In the genomic region with DNA sequence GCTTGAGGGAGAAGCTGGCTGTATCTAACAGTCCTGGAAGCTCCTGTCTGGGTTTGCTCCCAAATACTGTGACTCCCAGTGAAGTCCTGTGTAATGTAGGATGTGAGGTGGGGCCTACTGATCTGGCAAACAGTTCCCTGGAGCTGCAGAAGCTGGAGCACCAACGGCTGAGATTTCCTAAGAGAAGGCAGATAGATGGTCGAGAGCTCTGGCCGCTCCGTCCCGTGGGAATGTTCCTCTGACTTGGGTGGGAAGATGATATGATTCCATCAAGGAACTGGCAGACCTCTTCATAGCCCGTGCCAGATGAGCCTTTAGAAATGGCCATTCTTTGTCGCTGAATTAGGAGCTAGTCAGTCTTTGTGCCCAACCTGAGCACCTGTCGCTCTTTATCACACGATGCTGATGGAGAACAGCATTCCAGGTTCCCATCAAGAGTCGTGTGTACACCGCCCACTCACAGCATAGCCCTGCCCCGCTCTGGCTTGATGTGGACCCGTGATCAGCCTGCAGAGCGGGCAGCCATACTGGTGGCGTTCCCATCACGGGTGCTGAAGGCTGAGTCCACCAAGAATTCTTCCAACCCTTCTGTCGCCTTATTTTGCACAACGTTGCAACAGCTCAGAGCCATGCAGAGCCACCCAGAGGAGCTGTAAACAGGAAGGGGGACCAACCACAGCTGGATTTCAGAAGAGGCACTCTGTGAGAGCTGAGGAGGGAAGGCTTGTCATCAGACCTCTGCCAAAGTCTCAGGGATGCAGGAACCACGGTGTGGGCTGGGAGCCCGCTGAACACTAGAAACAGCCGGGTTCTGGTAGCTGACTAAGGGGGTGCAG, we compare ENCODE assay signal across 17 mouse cellular contexts.
DNase-seq lines count a peak whose midpoint lies in the region; ATAC-seq and TF ChIP-seq lines count a peak whose summit lies in the region.
"Had no signal": no experiment of that assay in that cellular context is flagged by ENCODE, and none has a peak within 500 bp of the region (broad histone marks: within the 10 kb centered on the region; RNA-seq: fewer than 3 reads in every experiment).

No protein-coding gene starts in this region.

- intact Hi-C loops in gastrocnemius, postnatal 36 days (cut with DNase I), result no loop called here

- peaks cover 3% of the 10 kb centered on the region; the same call in 1 of the 2 replicates for H3K36me3 ChIP-seq in embryonic facial prominence, embryonic 13.5 days
- peaks cover 44% of the 10 kb centered on the region for H3K36me3 ChIP-seq in megakaryocyte, embryonic 14.5 days (replicated peaks; ENCODE audit: low read length)
- H3K36me3 ChIP-seq: heart, embryonic 10.5 days; intestine, embryonic 15.5 days; neural tube, embryonic 13.5 days had no signal

- no peak overlapping the region for H3K4me2 ChIP-seq in embryonic facial prominence, embryonic 13.5 days
- H3K4me2 ChIP-seq: intestine, embryonic 15.5 days; neural tube, embryonic 13.5 days had no signal

- no peaks in the 10 kb centered on the region for H3K27me3 ChIP-seq in embryonic facial prominence, embryonic 13.5 days
- H3K27me3 ChIP-seq in megakaryocyte, embryonic 14.5 days (replicated peaks), result no peaks in the 10 kb centered on the region
- H3K27me3 ChIP-seq: intestine, embryonic 15.5 days; neural tube, embryonic 13.5 days had no signal

- no peak for DNase-seq in layer of hippocampus, adult 2 months (ENCODE audit: low spot score in 2 of 2)
- no peak for DNase-seq in layer of hippocampus, postnatal 14 days (ENCODE audit: low spot score in 2 of 2)
- DNase-seq in adrenal gland, postnatal 25 days, result no peak
- no peak for DNase-seq in gastrocnemius, postnatal 36 days
- DNase-seq: cerebellum, postnatal 25 days; heart, postnatal 4 days; kidney, postnatal 4 days; midbrain, embryonic 14.5 days; retina, postnatal 1 day had no signal

- H3K4me1 ChIP-seq in bone marrow, adult 2 months (ENCODE audit: control insufficient read depth, insufficient read depth, low read length), result peaks cover 9% of the 10 kb centered on the region
- peaks cover 73% of the 10 kb centered on the region for H3K4me1 ChIP-seq in embryonic facial prominence, embryonic 13.5 days
- H3K4me1 ChIP-seq in megakaryocyte, embryonic 14.5 days, result peaks cover 86% of the 10 kb centered on the region

- H3K9me3 ChIP-seq in embryonic facial prominence, embryonic 13.5 days, result no peaks in the 10 kb centered on the region
- no peaks in the 10 kb centered on the region for H3K9me3 ChIP-seq in megakaryocyte, embryonic 14.5 days
- H3K9me3 ChIP-seq: heart, embryonic 10.5 days; intestine, embryonic 15.5 days; neural tube, embryonic 13.5 days had no signal

- H3K4me3 ChIP-seq in layer of hippocampus, adult 2 months, result no peak overlapping the region
- no peak overlapping the region for H3K4me3 ChIP-seq in bone marrow, adult 2 months (replicated peaks; ENCODE audit: control insufficient read depth, low read depth, low read length)
- H3K4me3 ChIP-seq in embryonic facial prominence, embryonic 13.5 days, result no peak overlapping the region
- H3K4me3 ChIP-seq in megakaryocyte, embryonic 14.5 days (replicated peaks), result peak overlapping the region; percentile 60
- H3K4me3 ChIP-seq: heart, embryonic 10.5 days; intestine, embryonic 15.5 days; neural tube, embryonic 13.5 days had no signal

- ATAC-seq in embryonic facial prominence, embryonic 13.5 days (ENCODE audit: insufficient number of reproducible peaks, insufficient read depth, low FRiP score, low TSS enrichment, low read depth), result no peak
- ATAC-seq: CD4-positive, CD25-positive, alpha-beta regulatory T cell, adult 4 months; intestine, embryonic 15.5 days had no signal

- WGBS in bone marrow, adult 2 months, result 58% methylated on average over 21 of the region's 21 CpGs
- 85% methylated on average over 21 of the region's 21 CpGs for WGBS in embryonic facial prominence, embryonic 13.5 days

- peak overlapping the region; percentile 79 for H3K27ac ChIP-seq in layer of hippocampus, adult 2 months
- peak overlapping the region; percentile 15; the same call in 1 of the 2 replicates for H3K27ac ChIP-seq in bone marrow, adult 2 months (ENCODE audit: control insufficient read depth, insufficient read depth, low read depth, low read length, poor library complexity)
- H3K27ac ChIP-seq in embryonic facial prominence, embryonic 13.5 days, result peak overlapping the region; percentile 55
- H3K27ac ChIP-seq: intestine, embryonic 15.5 days; liver, embryonic 14.5 days; neural tube, embryonic 13.5 days had no signal

- TF ChIP-seq POLR2A in bone marrow, adult 2 months (IDR thresholded peaks at IDR 0.05; ENCODE audit: borderline replicate concordance, control insufficient read depth, low read depth, low read length), result no peak

- TF ChIP-seq CTCF in layer of hippocampus, adult 2 months (conservative IDR thresholded peaks at IDR 0.05), result no peak
- TF ChIP-seq CTCF in bone marrow, adult 2 months (IDR thresholded peaks at IDR 0.05; ENCODE audit: control insufficient read depth, insufficient read depth, low read length), result no peak

- no peak overlapping the region for H3K9ac ChIP-seq in embryonic facial prominence, embryonic 13.5 days
- H3K9ac ChIP-seq: intestine, embryonic 15.5 days; liver, embryonic 14.5 days; neural tube, embryonic 13.5 days had no signal

Comparison
In these comparisons a context has a peak if more than half of its experiments do, and no peak if none do; other contexts are left out.
1. H3K27ac ChIP-seq: peak in every context shown above with its lines; median percentile 79 in layer of hippocampus, adult 2 months; 55 in embryonic facial prominence, embryonic 13.5 days; 15 in bone marrow, adult 2 months.